Mouse (Mus musculus): ENCODE results near the gene Srgap2. TPM values are rescaled to one million over a fixed set of nuclear protein-coding genes. Genes with fewer than 3 reads are reported as not detected.

Gene Srgap2
- polyA plus RNA-seq, 1 experiment from 2014 or later = 15.3 TPM

- ATAC-seq (no peak), DNase-seq (ENCODE audit: low spot score) (no peak)
- Histone ChIP-seq H3K27ac (ENCODE audit: low read depth, low read length) (no peak overlapping the region), H3K9ac (ENCODE audit: low read length) (no peak overlapping the region), H3K4me1 (ENCODE audit: control insufficient read depth, insufficient read depth, low read length) (no peaks in the 10 kb centered on the region), H3K4me2 (ENCODE audit: low read length) (no peak overlapping the region), H3K9me3 (replicated peaks; ENCODE audit: control insufficient read depth, low read length) (no peaks in the 10 kb centered on the region), H3K27me3 (replicated peaks; ENCODE audit: control insufficient read depth, insufficient read depth, low read length) (no peaks in the 10 kb centered on the region), H3K4me3 (ENCODE audit: low read depth, low read length) (no peak overlapping the region), H3K36me3 (ENCODE audit: control insufficient read depth, insufficient read depth, low read length) (no peaks in the 10 kb centered on the region)
- 96% methylated on average over 4 of the region's 4 CpGs for WGBS
Measured at GRCm38 (mm10) chr1:131446577-131446976, 80.6 kb downstream of the Srgap2 start.

GRCm38 (mm10) chr1:131438556-131438955 lies 88.6 kb downstream of the Srgap2 start:
- no peak overlapping the region for H3K4me2 ChIP-seq (ENCODE audit: low read length)
- H3K27ac ChIP-seq (ENCODE audit: low read depth, low read length) = no peak overlapping the region
- no peak overlapping the region for H3K4me3 ChIP-seq (ENCODE audit: low read depth, low read length)
- DNase-seq (ENCODE audit: low spot score) (no peak), ATAC-seq (no peak)
- H3K4me1 ChIP-seq (ENCODE audit: control insufficient read depth, insufficient read depth, low read length) = peaks cover 10% of the 10 kb centered on the region; the same call in 1 of the 2 replicates
- no peaks in the 10 kb centered on the region for H3K27me3 ChIP-seq (replicated peaks; ENCODE audit: control insufficient read depth, insufficient read depth, low read length)
- no peaks in the 10 kb centered on the region for H3K36me3 ChIP-seq (ENCODE audit: control insufficient read depth, insufficient read depth, low read length)
- no peaks in the 10 kb centered on the region for H3K9me3 ChIP-seq (replicated peaks; ENCODE audit: control insufficient read depth, low read length)
- H3K9ac ChIP-seq (ENCODE audit: low read length) = no peak overlapping the region
- 90% methylated on average over 11 of the region's 11 CpGs for WGBS

DNA sequence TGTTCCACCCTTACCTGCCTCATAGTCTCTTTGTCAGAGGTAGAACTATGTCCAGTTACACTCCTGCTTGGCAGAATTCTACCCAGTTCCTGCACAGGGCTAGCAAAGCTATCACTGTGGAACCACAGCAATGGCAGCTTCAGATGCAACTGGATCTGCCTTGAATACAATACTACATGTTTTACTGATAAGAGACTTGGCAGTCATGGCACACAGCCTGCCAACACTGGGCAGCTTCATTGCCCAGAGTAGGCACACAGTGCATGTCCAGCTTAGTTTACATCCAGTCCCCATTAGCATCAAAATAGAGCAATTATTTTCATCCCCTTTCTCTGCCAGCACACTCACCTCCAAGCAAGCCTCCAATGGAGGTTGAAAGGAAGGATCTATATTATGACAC lies 89.2 kb downstream of the Srgap2 start:
- no peak overlapping the region for H3K9ac ChIP-seq (ENCODE audit: low read length)
- H3K27me3 ChIP-seq (replicated peaks; ENCODE audit: control insufficient read depth, insufficient read depth, low read length) = no peaks in the 10 kb centered on the region
- H3K9me3 ChIP-seq (replicated peaks; ENCODE audit: control insufficient read depth, low read length) = no peaks in the 10 kb centered on the region
- ATAC-seq = peak; percentile 44; the same call in 1 of the 2 replicates
- H3K36me3 ChIP-seq (ENCODE audit: control insufficient read depth, insufficient read depth, low read length) = no peaks in the 10 kb centered on the region
- H3K4me3 ChIP-seq (ENCODE audit: low read depth, low read length) = no peak overlapping the region
- H3K4me1 ChIP-seq (ENCODE audit: control insufficient read depth, insufficient read depth, low read length) = peaks cover 10% of the 10 kb centered on the region; the same call in 1 of the 2 replicates
- DNase-seq (ENCODE audit: low spot score) = peak; percentile 49
- no peak overlapping the region for H3K27ac ChIP-seq (ENCODE audit: low read depth, low read length)
- H3K4me2 ChIP-seq (ENCODE audit: low read length) = no peak overlapping the region

DNA sequence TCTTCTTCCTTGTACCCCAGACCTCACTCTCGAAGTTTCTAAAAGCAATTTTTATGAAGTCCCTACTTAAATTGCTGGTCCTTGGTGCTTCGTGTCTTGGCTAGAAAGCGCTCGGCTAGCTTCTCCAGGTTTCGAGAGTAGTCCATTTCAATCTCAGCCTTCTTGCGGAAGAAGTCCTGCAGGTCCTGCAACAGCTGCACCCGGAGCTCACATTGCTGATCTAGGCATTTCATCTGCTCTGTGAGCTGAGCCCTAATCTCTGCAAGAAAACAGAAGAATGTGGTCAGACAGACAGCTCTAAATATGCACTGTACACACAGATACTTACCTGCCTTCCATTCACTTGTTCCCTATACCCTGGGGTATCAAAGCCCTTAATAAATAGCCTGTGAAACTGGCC lies 90.5 kb downstream of the Srgap2 start:
- no peaks in the 10 kb centered on the region for H3K36me3 ChIP-seq (ENCODE audit: control insufficient read depth, insufficient read depth, low read length)
- no peaks in the 10 kb centered on the region for H3K9me3 ChIP-seq (replicated peaks; ENCODE audit: control insufficient read depth, low read length)
- DNase-seq (ENCODE audit: low spot score) (no peak), ATAC-seq (no peak)
- H3K9ac ChIP-seq (ENCODE audit: low read length) = no peak overlapping the region
- 90% methylated on average over 7 of the region's 7 CpGs for WGBS
- no peaks in the 10 kb centered on the region for H3K27me3 ChIP-seq (replicated peaks; ENCODE audit: control insufficient read depth, insufficient read depth, low read length)
- no peak overlapping the region for H3K4me3 ChIP-seq (ENCODE audit: low read depth, low read length)
- no peak overlapping the region for H3K27ac ChIP-seq (ENCODE audit: low read depth, low read length)
- no peak overlapping the region for H3K4me2 ChIP-seq (ENCODE audit: low read length)
- peaks cover 16% of the 10 kb centered on the region; the same call in 1 of the 2 replicates for H3K4me1 ChIP-seq (ENCODE audit: control insufficient read depth, insufficient read depth, low read length)

DNA sequence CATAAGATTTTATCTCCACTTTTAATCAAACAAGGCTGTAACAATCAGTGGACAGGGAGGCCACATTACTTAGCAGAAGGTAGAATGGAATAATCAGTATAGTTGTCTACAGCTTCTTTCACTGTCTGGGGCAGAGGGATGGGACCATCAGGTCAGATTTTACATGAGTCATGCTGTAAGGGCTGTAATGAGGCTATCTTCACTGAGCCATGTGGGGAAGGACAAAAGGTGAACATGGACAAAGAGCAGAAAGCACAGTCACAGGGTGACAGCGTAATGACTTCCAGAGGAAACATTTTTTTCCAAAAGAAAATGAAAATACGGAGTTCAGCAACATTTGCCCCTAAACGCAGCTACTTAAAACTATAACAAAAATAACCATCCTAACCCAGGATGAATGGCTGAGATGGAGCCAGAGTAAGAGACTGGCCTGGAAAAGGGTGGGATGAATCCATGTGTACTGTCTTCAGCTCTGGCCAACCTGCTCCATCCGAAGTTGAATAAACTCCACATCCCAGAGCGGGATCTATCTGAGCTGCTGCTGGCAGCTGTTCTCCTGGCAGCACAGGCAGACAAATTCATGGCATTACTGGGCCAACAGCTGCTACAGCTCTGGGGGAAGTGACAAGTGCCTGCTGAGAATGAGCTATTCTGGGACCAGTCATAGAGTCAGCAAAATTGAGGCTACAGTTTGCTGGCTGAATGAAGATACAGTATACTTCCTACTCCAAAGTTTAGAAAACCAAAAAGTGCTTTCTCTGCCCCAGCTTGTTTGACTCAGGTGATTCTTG lies 95.5 kb downstream of the Srgap2 start:
- Histone ChIP-seq H3K27ac (ENCODE audit: low read depth, low read length) (peak overlapping the region; percentile 40; the same call in 1 of the 2 replicates), H3K4me1 (ENCODE audit: control insufficient read depth, insufficient read depth, low read length) (peaks cover 22% of the 10 kb centered on the region), H3K9ac (ENCODE audit: low read length) (no peak overlapping the region), H3K9me3 (replicated peaks; ENCODE audit: control insufficient read depth, low read length) (no peaks in the 10 kb centered on the region), H3K4me2 (ENCODE audit: low read length) (no peak overlapping the region), H3K36me3 (ENCODE audit: control insufficient read depth, insufficient read depth, low read length) (no peaks in the 10 kb centered on the region), H3K4me3 (ENCODE audit: low read depth, low read length) (no peak overlapping the region), H3K27me3 (replicated peaks; ENCODE audit: control insufficient read depth, insufficient read depth, low read length) (no peaks in the 10 kb centered on the region)
- ATAC-seq = peak; percentile 58
- DNase-seq (ENCODE audit: low spot score) = peak; percentile 66
- WGBS = 55% methylated on average over 5 of the region's 5 CpGs

DNA sequence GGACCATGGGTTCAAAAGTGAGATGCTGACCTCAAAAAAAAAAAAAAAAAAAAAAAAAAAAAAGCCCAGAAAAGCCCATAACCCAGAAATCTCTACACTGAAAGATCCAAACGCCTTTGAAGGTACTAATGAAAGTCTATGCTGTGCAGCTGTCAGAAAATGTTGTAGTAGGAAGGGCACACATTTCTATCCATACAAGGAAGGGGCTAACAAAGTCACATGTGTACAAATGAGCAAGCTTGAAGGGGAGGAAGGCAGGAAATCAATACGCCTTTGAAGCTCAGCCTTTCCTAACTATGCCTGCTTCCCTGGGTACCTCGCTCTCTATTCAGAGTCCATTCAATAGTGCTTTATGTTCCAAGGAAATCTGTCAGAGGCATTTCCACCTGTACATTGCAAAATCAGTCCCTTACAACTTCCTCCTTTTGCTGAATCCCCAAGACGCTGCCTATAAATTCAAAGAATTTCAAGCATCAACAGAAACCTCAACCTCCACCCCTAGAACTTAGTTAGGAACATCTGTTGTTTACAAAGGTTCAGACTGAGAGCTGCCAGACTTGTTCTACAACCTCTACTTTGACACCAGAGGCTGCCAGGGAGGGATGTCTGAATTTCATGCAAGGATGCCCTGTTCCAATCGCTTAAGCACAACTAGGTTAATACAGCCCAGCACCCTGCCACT lies 99.9 kb downstream of the Srgap2 start:
- WGBS = 4% methylated on average over 5 of the region's 5 CpGs
- peak; percentile 69 for ATAC-seq
- 0 out of 2 replicates have a peak overlapping the region, but pooled peaks have one; percentile 4 for H3K4me2 ChIP-seq (ENCODE audit: low read length)

DNA sequence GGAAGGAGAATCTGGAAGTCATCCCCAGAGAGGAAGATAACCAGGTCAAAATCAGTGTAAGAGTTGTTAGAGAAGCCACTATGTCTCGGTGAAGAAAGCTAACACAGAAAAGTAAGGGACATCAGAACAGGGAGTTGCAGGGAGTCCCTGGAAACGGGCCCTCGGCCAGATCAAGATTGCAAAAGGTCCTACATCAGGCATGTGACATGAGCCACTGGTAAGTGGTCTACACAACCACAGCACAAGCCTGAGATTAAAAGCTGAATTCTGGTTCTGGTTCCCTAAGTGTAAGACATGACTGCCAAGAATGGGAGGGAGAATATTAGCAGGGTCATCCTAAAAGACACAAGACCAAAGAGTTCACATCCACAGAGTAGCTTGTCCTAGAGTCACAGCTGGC lies 104.1 kb downstream of the Srgap2 start:
- no peaks in the 10 kb centered on the region for H3K27me3 ChIP-seq (replicated peaks; ENCODE audit: control insufficient read depth, insufficient read depth, low read length)
- no peaks in the 10 kb centered on the region for H3K36me3 ChIP-seq (ENCODE audit: control insufficient read depth, insufficient read depth, low read length)
- H3K4me2 ChIP-seq (ENCODE audit: low read length) = no peak overlapping the region
- no peak overlapping the region for H3K27ac ChIP-seq (ENCODE audit: low read depth, low read length)
- H3K9me3 ChIP-seq (replicated peaks; ENCODE audit: control insufficient read depth, low read length) = no peaks in the 10 kb centered on the region
- no peak for ATAC-seq
- H3K4me3 ChIP-seq (ENCODE audit: low read depth, low read length) = no peak overlapping the region
- no peak overlapping the region for H3K9ac ChIP-seq (ENCODE audit: low read length)
- H3K4me1 ChIP-seq (ENCODE audit: control insufficient read depth, insufficient read depth, low read length) = peaks cover 13% of the 10 kb centered on the region
- DNase-seq (ENCODE audit: low spot score) = no peak
- WGBS = 87% methylated on average over 3 of the region's 3 CpGs

More for the DNA sequence above, 99.9 kb downstream of the Srgap2 start:
- Histone ChIP-seq H3K27me3 (replicated peaks; ENCODE audit: control insufficient read depth, insufficient read depth, low read length) (no peaks in the 10 kb centered on the region), H3K27ac (ENCODE audit: low read depth, low read length) (peak overlapping the region; percentile 65), H3K4me3 (ENCODE audit: low read depth, low read length) (no peak overlapping the region), H3K4me1 (ENCODE audit: control insufficient read depth, insufficient read depth, low read length) (peaks cover 22% of the 10 kb centered on the region), H3K36me3 (ENCODE audit: control insufficient read depth, insufficient read depth, low read length) (no peaks in the 10 kb centered on the region), H3K9ac (ENCODE audit: low read length) (peak overlapping the region; percentile 22; the same call in 1 of the 2 replicates), H3K9me3 (replicated peaks; ENCODE audit: control insufficient read depth, low read length) (no peaks in the 10 kb centered on the region)
- DNase-seq (ENCODE audit: low spot score) = peak; percentile 72

DNA sequence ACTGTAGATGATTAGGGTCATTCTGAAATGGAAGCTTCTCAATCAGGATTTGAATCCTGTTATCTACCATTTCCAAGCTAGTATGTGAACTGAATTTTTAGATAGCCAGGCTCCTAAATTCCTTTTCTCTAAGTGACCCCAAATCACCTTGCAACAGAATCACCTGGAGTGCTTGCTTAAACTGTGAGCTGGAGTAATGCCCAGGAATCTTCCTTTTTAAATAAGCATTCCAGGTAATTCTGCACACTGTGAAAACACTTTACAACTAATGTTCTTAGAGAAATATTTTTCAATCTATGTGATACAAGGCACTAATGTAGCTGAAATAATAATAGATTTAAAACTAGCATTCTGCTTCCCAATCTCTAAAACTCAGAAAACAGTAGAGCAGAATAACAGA lies 106.0 kb downstream of the Srgap2 start:
- H3K9me3 ChIP-seq (replicated peaks; ENCODE audit: control insufficient read depth, low read length) = no peaks in the 10 kb centered on the region
- no peak overlapping the region for H3K9ac ChIP-seq (ENCODE audit: low read length)
- peaks cover 18% of the 10 kb centered on the region for H3K4me1 ChIP-seq (ENCODE audit: control insufficient read depth, insufficient read depth, low read length)
- no peaks in the 10 kb centered on the region for H3K36me3 ChIP-seq (ENCODE audit: control insufficient read depth, insufficient read depth, low read length)
- DNase-seq (ENCODE audit: low spot score) (no peak), ATAC-seq (no peak)
- no peak overlapping the region for H3K27ac ChIP-seq (ENCODE audit: low read depth, low read length)
- no peak overlapping the region for H3K4me2 ChIP-seq (ENCODE audit: low read length)
- no peak overlapping the region for H3K4me3 ChIP-seq (ENCODE audit: low read depth, low read length)
- no peaks in the 10 kb centered on the region for H3K27me3 ChIP-seq (replicated peaks; ENCODE audit: control insufficient read depth, insufficient read depth, low read length)

DNA sequence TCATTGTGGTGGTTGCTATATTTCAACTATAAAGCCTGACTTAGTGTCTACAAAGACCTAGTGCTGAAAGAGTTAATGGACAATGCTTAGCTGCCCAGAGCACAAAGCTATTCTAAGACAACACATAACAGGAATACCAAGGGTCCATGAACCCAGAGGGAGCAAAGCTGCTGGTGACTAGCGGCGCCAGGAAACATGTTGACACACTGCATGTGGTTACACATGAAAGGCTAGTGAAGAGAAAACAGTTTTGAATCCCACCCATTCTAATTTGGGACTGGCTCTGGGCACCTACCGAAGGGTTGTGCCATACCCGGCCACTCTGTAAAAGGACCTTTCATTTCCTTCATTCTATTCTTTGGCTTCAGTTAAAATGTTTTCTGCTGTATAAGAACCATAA lies 106.5 kb downstream of the Srgap2 start:
- H3K4me3 ChIP-seq (ENCODE audit: low read depth, low read length) = no peak overlapping the region
- no peaks in the 10 kb centered on the region for H3K36me3 ChIP-seq (ENCODE audit: control insufficient read depth, insufficient read depth, low read length)
- DNase-seq (ENCODE audit: low spot score) = no peak
- H3K27ac ChIP-seq (ENCODE audit: low read depth, low read length) = no peak overlapping the region
- H3K9me3 ChIP-seq (replicated peaks; ENCODE audit: control insufficient read depth, low read length) = no peaks in the 10 kb centered on the region
- peaks cover 18% of the 10 kb centered on the region for H3K4me1 ChIP-seq (ENCODE audit: control insufficient read depth, insufficient read depth, low read length)
- H3K4me2 ChIP-seq (ENCODE audit: low read length) = no peak overlapping the region
- H3K9ac ChIP-seq (ENCODE audit: low read length) = no peak overlapping the region
- no peak for ATAC-seq
- WGBS = 78% methylated on average over 4 of the region's 4 CpGs
- no peaks in the 10 kb centered on the region for H3K27me3 ChIP-seq (replicated peaks; ENCODE audit: control insufficient read depth, insufficient read depth, low read length)

Measured in forebrain, embryonic 14.5 days (tissue).